Mouse (Mus musculus) liver, adult 2 months (tissue): ENCODE data around the gene Ust.
"Not testable (repeated sequence)": the region's sequence is repeated elsewhere in the genome, so short reads cannot be mapped to it uniquely, and the experiment has no call there.

Source experiments
- CTCF ChIP-seq: fragments of 200-500 bp; IDR thresholded peaks from 2 replicates; pipeline ENCODE4 v1.5.1; 2011; ENCODE audit warnings: low read depth, low read length, control low read depth
- POLR2A ChIP-seq: fragments of 200-500 bp; IDR thresholded peaks from 2 replicates; pipeline ENCODE4 v1.6.1; 2011; ENCODE audit warnings: low read length, control low read depth; ENCODE audit not compliant: insufficient read depth; ENCODE audit errors: extremely low read depth

GRCm38 (mm10) chr10:8552239-8552638 is 33.6 kb upstream of the Ust start:
- TF ChIP-seq CTCF, POLR2A: not testable (repeated sequence)
